Mouse (Mus musculus) frontal cortex, postnatal 14 days (tissue): ENCODE measurements around the gene Uhrf2.
A peak's percentile ranks its signal among the peaks of the same experiment; 100 is the strongest.

Source experiments
- DNase-seq, 2 experiments: peaks; one replicate each; pipeline ENCODE4 v3.0.0; 2022; ENCODE audit warnings: low spot score in 2 of 2

Gene Uhrf2

DNA sequence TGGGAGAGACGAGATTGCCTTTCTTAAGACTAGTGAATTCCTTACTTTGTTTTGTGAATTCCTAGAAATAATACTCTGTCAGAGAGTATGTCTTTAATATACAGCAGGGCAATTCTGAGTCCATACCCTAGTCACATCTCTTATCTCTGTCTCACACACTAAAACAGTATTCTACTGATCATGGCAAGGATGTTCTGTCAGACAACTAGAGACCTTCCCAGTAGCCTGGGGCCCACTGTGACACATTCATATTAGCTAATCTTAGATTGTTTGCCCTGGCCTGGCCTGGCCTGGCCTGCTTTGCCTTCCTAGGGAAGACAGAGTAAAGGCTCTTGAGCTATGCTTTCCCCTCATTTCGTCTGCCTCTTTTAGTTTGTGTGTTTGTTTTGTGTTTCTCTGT lies 20.3 kb downstream of the Uhrf2 start:
- DNase-seq = no peak

DNA sequence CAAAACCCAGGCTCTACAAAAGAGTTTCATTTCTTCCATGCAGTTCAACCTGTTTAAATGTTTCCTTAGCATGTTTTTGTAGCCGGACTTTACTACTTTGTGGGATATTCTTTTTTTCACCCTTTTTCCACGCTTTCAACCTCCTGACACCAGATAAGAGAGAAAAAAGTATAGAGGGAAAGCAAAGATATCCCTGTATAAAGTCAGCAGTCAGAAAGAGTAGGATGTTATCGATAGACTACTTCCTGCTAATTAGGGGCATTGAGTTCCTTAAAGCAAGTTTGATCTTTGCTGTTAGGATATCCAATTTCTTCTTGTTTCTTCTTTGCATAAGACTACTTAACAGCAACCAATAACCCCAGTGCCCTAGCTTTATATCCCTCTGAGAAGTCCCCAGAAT lies 21.2 kb downstream of the Uhrf2 start:
- DNase-seq = no peak

DNA sequence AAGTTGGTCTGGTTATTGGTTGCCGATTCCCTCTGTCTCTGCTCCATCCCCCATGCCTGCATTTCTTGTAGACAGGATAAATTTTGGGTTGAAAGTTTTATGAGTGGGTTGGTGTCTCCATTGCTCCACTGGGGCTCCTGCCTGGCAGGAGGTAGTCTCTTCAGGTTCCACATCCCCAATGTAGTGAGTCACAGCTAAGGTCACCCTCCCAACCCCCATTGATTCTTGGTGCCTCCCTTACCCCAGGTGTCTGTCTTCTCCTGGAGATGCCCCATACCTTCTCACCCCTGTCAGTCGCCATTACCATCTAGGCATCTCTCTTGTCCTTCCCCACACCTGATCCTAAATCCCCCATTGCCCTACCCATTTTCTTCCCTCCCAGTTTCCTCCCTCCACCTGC lies 23.9 kb downstream of the Uhrf2 start:
- no peak for DNase-seq

DNA sequence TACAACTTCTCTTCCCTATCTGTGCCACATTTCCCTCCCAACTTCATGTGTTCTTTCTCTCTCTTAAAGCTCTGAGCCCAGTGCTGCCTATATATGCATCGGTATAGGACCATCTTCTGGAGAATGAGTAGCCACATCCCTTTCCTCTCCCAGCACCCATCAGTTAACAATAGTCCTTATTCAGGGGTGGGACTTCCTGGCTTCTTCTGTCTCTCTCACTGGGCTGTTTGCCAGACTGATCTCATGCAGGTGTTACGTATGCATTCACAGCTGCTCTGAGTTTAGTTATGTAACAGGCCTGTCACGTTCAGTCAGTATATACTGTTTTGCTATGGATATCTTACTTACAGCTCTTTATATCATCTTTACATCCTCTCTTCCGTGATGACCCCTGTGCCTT lies 35.5 kb downstream of the Uhrf2 start:
- no peak for DNase-seq

DNA sequence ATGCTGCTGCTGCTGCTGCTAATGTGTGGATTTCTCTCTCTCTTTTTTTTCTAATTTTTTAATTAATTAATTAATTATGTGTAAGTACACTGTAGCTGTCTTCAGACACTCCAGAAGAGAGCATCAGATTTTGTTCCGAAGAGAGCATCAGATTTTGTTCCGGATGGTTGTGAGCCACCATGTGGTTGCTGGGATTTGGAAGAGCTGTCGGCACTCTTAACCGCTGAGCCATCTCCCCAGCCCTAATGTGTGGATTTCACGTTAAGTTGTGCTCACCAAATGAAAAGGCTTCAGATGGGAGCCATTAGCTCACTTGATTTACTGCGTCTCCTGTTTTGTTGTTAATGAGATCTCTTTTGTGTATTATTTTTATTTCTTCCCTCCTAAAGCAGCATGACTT lies 59.9 kb downstream of the Uhrf2 start:
- no peak for DNase-seq

DNA sequence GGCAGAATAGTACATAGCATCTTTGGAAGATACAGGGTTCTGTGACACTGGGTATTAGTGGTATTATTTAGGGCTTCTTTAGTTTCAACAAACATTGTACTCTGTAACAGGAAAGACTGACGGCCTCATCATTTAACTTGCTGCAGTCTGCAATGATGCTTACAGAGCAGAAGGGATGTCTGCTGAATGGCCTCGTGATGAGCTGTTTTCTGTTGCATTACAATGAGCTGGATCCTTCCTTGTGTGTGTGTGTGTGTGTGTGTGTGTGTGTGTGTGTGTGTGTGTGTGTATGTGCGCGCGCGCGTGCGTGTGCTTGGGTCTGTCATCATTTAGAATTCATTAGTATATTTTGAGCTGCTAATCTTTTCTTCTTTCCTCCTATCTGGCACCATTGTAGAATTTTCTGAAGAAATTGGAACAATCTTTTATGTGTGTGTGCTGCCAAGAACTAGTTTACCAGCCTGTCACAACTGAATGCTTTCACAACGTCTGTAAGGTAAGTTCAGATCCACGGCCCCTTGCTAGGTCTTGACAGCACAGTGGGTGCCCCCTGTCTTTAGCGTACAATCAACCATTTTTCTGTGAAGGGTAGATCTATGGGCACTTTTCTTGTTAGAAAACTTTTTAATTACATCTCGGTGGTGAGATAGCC lies 61.5 kb downstream of the Uhrf2 start:
- no peak for DNase-seq

DNA sequence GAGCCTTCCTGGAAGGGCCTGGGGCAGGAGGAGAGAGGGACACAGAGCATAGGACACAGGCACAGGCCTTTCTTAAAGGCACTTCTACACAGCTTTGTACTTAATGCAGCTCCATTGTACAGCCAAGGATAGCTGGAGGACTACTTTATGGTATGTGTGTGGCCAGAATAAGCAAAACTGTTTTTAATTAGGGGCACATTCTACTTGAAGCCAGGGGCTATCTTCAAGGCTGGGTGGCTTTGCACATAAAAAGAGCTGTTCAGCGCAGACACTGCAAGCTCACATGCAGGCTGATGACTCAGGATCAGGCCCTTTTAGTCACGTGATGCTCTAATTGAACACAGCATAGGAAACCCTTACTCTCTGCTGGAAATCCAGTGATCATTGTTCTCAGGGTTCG lies 65.9 kb downstream of the Uhrf2 start:
- DNase-seq = no peak

DNA sequence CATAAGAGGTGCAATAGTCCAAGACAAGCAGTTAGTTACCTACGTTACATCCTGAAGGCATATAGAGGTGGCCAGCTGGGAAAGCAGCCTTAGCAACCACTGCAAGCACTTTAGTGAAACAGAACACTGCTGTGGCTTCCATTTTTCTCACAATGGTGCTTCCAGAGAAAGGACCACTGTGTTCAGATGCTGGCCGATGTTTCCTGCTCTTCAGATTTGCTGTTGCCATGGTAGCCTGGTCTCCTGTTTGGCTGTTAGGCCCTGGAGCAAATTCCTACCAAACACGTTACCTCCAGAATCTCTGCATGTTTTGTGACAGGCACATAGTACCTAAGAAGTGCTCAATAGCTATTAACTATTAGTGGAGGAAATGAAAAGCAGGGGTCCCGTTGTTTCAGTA lies 66.7 kb downstream of the Uhrf2 start:
- no peak for DNase-seq

DNA sequence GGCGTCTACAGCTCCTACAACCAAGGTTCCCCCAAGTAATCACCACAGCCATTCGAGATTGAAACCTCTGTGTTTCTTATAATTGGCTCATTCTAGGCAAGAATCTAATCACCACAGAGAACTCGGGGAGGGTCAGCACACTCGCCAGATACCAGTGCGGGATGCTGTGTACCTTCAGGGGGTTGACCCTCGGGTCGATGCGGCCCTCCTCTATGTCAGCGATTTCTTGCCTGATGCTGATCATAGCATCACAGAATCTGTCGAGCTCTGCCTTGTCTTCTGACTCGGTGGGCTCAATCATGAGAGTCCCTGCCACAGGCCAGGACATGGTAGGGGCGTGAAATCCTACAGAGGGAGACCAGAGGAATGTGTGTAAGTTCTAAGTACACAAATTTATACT lies 70.3 kb downstream of the Uhrf2 start:
- DNase-seq = no peak

DNA sequence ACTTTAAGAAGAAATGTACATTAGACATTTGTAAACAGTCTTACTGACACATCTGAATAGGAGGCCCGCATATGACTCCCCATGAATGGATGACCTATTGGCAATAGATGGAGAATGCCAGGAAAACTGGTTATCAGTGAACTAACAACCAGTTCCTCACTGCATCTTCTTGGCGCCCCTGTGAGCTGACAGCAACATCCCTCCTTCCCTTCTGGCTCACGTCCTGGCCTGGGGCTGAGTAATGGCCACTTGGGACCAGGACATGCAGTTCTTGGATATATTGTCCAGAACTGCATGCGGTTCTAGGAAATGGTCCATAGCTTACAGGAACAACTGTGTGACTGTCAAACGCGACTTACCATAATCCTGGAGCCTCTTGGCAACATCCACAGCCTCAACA lies 72.3 kb downstream of the Uhrf2 start:
- no peak for DNase-seq

DNA sequence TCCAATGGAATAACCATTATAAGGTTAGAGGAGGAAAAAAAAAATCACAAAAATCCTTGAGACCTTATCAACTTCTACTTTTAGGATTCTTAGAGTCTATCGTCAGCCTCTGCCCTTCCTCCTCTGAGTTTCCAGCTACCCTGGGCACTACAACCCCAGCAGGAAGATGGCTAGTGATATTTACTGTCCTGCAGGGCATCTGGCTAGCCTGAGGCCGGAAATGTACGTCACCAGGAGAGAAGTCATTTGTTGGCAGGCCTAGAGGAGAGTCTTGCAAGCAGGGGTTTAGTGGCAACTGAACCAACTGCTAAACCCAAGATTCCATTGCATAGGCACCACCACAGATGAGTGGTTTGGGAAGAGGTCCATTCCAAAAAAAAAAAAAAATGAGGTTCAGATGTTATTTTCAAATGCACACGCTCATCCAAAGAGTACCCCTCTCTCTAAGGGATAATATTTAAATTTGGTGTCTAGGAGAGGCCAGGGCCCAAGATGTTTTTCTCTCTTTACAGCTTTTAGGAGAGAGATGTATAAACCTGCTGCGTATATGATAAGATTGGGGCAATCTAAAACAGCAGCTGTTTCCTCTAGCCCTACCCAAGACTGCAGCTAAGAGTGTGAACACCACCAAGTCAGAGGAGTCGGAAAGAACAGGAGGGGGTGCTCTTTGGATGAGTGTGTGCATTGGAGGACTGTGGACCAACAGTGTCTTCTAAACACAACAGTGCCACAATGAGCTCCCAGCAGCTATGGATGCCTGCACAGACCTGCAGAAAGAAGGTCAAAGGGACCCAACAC lies 74.9 kb downstream of the Uhrf2 start:
- no peak for DNase-seq

DNA sequence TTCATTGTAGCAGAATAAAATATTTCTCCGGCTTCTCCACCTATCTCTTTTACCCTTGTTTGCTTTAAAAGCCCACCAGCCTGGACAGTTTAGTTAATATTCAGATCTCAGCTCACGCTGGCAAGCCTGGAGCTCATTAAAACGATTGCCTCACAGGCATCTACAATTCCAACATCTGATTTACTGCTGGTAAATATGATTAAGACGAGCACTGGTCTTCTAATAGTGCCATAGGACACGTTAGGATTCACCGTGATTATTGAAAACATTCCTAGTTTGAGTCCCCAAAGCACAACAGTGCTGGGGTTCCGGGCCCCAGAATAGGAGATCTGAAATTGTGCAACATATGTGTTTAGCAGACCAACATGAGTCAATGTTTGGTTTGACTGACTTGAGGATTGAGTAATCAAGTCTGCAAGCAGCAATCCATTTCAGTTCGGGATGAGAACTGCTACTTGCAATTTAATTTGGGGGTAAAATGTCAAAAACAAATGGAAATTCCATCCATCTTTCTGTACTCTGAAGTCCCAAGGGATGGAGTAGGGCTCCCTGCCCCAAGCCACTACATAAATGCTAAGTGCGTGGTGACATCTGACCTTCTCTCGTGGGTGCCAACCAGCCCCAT lies 77.0 kb downstream of the Uhrf2 start:
- no peak for DNase-seq

DNA sequence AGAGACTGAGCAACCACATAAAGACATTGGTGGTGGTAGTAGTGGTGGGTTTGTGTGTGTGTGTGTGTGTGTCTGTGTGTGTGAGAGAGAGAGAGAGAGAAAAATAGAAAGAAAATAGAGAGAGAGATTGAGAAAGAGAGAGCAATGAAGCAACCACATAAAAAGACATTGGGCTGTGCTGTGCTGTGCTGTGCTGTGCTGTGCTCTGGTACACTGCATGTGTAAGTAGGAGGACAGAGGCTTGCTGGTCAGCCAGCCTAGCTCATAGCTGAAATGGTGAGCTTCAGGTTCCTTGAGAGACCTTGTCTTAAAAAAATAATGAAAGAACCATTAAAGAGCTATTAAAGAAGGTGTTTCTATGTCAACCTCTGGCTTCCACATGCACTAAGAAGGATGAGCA lies 78.3 kb downstream of the Uhrf2 start:
- DNase-seq = no peak

DNA sequence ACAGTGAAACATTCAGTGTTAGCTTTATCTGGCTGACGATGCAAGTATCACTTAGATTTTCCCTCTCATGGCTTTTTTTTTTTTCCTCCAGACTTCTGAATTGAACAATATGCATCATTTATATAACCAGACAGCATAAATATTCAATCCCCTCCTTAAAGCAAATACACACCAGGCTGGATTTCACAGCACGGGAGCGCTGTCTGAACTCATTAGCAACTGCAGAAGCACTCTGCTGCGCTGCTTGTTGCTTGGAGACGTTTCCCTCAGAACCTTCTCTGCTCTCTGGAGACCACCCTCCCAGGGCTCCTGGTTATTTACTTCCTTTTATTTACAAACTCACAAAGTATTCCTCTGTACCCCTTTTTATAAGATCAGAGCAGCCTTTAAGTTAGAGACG lies 78.8 kb downstream of the Uhrf2 start:
- DNase-seq = no peak

DNA sequence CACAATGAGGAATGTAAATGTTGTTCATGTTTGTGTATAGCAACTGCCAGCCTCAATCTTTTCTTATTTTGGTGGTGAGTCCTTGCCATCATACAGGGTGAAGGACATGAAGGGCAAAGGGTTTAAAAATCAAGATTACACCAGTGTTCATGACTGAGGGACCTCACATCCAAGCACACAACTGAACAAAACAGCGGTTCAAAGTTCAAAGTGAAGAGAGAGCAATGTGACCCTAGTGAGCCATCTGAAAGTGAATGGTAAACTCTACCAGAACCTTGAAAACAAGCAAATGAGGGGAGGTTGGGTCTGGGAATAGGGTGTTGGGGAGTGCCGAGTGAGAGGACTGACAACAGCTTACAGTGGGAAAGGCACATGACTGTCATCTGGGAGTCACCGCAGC lies 81.1 kb downstream of the Uhrf2 start:
- DNase-seq = no peak

DNA sequence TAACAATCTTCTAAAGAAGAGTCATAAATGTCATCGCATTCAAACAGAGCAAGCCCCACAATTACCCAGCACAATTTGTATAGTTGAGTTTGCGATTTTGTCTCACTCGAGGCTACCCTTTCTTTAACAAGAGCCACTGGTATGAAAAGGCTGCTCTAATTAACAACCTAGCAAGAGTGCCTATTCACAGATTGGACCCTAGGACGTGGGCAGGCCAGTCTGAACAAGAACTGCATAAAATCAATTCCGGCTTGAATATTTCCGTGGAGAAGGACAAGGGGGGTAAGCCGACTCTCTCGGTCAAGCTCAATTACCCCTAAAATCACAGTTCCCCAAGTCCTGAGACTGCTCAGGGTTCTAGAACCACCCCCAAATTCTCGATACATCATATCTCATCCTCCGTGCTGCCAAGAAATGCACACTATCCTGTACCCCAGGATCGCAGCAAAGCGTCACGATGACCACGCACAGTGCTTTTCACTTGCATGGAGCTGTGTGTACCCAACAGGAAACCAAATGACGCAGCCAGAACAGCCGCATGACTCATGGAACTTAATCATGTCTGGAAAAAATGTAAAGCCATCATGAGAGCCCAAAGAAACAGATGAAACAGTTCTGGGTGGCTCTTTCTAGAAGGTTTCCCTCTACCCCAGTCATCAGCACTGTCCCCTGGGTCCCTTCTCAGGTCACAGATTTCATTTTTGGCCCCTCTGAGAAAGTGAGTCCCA lies 82.8 kb downstream of the Uhrf2 start:
- no peak for DNase-seq

DNA sequence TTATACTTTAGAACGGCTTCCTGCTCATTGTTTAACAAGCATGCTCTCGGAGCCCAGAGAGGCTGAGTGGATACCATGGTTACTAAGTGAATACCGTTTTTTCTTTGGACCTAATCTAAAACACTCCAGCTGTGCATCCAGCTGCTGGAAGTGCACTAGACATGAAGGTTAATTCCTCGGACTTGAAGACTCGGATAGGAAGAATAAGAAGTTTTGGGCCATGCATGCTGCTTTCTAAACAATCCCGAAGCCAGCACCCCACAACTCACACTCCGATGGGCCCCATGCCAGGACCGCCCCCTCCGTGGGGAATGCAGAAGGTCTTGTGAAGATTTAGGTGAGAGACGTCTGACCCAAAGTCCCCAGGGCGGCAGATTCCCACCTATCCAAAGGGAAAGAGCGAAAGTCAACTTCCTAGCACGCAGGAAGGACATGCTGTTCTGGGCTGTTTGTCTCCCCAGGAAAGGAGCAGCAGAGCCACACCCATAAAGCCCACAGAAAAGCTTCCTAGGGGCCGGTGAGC lies 84.7 kb downstream of the Uhrf2 start:
- DNase-seq = no peak

DNA sequence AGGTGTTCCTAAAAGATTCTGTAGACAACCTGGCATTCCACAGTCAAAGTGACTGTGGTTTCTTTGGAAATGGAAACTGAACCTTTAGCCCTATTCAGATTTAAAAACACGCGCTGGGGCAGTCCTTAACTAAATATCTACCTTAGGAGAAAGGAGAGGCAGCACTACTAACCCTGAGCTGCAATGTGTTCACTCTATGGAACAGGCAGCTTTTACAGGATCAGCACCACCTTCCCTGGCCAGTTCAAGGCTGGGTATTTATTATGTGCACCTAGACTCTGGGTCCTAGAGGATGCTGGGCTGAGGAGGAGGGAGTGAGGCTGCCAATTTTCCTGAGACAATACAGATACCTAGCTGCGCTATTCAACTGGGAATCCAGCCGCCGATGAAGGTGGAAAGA lies 85.3 kb downstream of the Uhrf2 start:
- no peak for DNase-seq

DNA sequence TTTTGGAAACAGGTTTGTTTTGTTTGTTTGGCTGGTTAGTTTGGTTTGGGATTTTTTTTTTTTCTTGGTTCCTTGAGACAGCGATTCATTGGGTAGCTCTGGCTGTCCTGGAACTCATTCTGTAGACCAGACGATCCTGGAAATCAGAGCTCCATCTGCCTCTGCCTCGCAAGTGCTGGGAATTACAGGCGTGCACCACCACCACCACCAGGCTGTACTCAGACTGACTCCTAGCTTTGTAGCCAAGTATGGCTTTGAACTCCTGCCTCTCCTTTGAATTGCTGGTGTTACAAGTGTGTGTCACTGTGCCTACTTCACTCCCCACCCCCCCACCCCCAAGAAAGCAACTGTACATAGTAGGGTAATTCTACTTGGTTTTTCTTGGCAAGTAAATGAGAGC lies 86.9 kb downstream of the Uhrf2 start:
- DNase-seq = no peak

DNA sequence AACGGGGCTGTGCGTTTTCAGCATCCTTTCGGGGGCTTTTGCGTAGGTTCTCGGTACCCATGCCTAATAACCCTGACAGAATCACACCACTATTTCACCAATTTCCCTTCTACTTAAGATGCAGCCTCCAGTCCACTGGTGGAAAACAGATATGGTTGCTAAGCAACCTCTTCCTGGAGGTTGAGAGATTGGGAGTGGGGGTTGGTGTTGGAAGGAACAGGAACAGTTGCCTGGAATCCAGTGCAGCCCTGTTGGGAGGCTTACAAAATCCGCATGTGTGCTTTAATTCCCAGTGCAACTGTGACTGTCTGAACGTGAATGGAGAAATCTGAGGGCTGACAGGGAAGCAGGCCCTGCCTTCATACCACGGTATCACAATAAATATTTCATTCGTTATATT lies 87.5 kb downstream of the Uhrf2 start:
- peak in 1 of 2 experiments; percentile 25 for DNase-seq

DNA sequence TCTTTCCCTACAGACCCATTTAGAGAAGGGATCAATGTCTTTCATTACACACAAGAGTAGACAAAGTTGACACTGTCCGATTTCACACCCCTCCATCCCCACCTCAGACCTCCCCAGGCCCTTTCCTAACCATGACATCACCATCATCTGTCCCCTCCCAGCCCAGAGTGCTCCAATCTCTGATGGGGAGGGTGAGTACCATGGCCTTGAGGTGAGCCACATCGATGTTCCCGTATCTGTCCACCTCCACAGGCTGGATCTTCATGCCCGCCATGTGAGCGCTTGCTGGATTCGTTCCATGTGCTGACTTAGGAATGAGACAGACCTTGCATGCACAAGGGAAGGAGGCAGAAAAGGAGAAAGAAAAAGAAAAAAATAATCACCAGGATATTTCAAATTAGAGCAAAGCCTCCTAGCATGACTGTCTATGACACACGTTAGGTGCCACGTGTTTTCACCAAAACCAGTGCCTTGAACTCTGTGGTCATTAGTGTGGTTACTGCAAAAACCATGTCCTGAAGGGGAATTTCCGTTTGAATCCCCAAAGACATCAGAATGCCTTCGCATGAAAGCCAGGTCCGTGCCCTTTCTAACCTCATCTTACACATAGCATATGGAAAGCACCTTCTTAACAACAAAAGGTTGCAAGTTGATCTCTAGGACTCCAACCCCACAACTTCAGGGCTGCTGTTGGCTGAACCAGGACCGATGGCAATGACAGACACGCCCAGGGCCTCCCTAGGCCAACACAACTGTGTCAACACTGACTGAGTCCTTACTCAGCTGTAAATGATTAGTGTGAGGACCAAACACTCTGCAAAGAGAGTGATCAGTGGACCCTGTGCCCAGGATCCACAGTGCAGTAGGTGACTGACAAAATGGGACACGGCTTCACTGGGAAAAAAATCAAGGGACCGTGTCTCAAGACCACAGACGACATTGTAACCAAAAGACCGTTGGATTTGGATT lies 88.3 kb downstream of the Uhrf2 start:
- no peak for DNase-seq
